Mouse (Mus musculus) hindbrain, postnatal 0 days (tissue): ENCODE measurements at regions not wholly inside any gene's neighbourhood (a gene's known extent, or its start where the extent isn't known, plus 50 kb on each side); places are given as distances from the start of the nearest gene placed in this dataset.

Source experiments
- ATAC-seq: fragments of 200-750 bp; cut with Nextera tagmentation; 2 replicates; pipeline ENCODE4 v1.8.0; 2017; ENCODE audit warnings: mild to moderate bottlenecking, moderate TSS enrichment, moderate library complexity
- DNase-seq: peaks from one replicate; pipeline ENCODE4 v3.0.0-alpha.2; 2015; ENCODE audit warnings: low spot score
- H3K27ac ChIP-seq: fragments of 300-500 bp; sonication (generic); 2 replicates; pipeline ENCODE4 v1.5.1; 2014; ENCODE audit warnings: mild to moderate bottlenecking
- H3K27me3 ChIP-seq: fragments of 300-500 bp; sonication (generic); 2 replicates; pipeline ENCODE4 v1.6.1; 2014; ENCODE audit warnings: low read length, mixed read lengths; ENCODE audit not compliant: insufficient read depth
- H3K36me3 ChIP-seq: fragments of 300-500 bp; sonication (generic); 2 replicates; pipeline ENCODE4 v1.6.1; 2014; ENCODE audit warnings: low read length, mixed read lengths; ENCODE audit not compliant: insufficient read depth
- H3K4me1 ChIP-seq: fragments of 300-500 bp; sonication (generic); 2 replicates; pipeline ENCODE4 v1.6.1; 2014; ENCODE audit warnings: antibody characterized with exemption, low read length, mixed read lengths; ENCODE audit not compliant: insufficient read depth
- H3K4me2 ChIP-seq: fragments of 300-500 bp; sonication (generic); 2 replicates; pipeline ENCODE4 v1.6.1; 2014; ENCODE audit warnings: low read depth, mild to moderate bottlenecking, low read length, moderate library complexity, mixed read lengths
- H3K4me3 ChIP-seq: fragments of 300-500 bp; sonication (generic); 2 replicates; pipeline ENCODE4 v1.5.1; 2014; ENCODE audit warnings: low read length
- H3K9ac ChIP-seq: fragments of 300-500 bp; sonication (generic); replicated peaks from 2 replicates; pipeline ENCODE4 v1.6.1; 2014; ENCODE audit warnings: mild to moderate bottlenecking, low read length, moderate library complexity, mixed read lengths
- H3K9me3 ChIP-seq: fragments of 300-500 bp; sonication (generic); 2 replicates; pipeline ENCODE4 v1.6.1; 2016; ENCODE audit warnings: low read length, mixed read lengths
- CTCF ChIP-seq: IDR thresholded peaks from 2 replicates; pipeline ENCODE4 v1.5.1; 2016; ENCODE audit warnings: antibody characterized with exemption, control low read depth, low read depth
- WGBS: fragments of 180-500 bp; shearing (Covaris S2); extraction: QIAGEN DNeasy Blood & Tissue Kit; methylation state at CpG from one replicate; pipeline ENCODE4 v1.1.7; 2014; 5-methylcytosine and 5-hydroxymethylcytosine counted together

DNA sequence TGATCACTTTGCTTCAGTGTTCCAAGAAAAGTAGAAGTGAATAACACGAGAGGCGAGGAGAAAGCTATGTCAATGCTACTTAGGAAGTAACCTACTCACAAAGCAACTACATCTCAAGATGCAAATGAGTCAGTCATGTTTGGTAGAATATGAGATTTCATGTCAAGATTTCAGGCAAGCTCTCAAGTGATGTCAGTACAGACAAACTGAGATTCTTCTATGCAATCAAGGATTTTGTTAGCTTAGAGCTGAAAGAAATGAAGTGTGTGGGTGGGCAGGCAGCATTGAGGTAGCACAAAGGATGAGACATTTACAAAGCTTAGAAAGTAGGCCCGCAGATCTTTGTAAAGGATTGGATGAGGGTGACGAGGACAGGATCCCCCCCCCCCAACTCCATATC is 480.0 kb upstream of the Syt1 start:
- no peak overlapping the region for H3K9ac ChIP-seq
- no peaks in the 10 kb centered on the region for H3K9me3 ChIP-seq
- H3K27me3 ChIP-seq = no peaks in the 10 kb centered on the region
- ATAC-seq (no peak), DNase-seq (no peak)
- WGBS = 80% methylated on average over 4 of the region's 4 CpGs
- no peaks in the 10 kb centered on the region for H3K4me1 ChIP-seq
- no peak overlapping the region for H3K27ac ChIP-seq
- H3K36me3 ChIP-seq = no peaks in the 10 kb centered on the region
- no peak overlapping the region for H3K4me2 ChIP-seq
- TF ChIP-seq CTCF = no peak
- no peak overlapping the region for H3K4me3 ChIP-seq

DNA sequence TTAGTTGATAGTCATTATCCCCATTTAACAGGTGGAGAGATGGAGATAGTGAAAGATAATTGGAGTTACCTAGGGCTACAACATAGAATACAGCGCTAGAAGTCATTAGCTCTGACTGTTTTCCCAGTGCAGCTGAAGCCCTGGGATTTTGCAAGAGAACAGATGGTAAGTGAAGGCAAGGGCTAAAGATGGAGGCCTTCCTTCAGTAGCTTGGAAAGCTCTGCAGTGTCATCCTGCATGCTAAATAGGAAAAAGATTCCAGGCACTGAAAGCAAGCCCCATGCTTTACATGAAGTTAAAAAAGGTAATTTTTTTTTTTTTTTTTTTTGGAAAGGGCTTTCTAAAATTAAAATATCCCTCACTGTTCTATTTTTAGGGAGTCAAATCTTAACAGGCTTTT is 477.2 kb upstream of the Syt1 start:
- no peak overlapping the region for H3K27ac ChIP-seq
- DNase-seq = no peak

DNA sequence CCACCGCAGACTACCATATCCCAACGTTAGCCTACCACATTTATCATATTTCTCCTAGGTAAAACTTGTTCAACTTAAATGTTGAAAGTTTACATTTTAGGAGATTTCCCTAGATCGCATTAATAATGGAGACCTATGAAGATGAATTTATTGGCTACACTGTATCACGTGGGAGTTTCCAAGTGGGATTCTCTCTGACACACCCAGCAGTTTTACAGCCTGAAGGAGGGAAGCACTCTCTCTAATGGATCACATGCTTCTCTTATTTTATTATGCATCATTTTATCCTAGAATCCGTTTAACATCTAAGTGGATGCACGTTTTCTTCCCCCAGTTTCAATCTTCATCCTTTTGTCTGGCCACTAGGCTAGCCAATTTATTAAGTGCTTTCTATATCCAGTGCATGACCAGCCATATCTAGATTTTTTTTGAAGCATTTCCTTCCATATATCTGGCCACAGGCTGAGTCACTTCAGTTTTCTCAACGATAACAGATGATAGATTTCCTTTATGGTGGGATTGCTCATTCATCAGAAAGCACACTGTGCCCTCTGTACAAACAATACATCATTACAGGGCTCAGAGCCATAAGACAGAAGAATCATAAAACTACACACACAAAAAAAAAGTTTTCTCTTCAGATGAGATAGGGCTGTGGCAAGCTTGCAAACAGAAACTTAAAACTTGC is 476.3 kb upstream of the Syt1 start:
- Histone ChIP-seq H3K36me3 (no peaks in the 10 kb centered on the region), H3K27ac (no peak overlapping the region), H3K9me3 (no peaks in the 10 kb centered on the region), H3K27me3 (no peaks in the 10 kb centered on the region), H3K4me1 (no peaks in the 10 kb centered on the region), H3K4me3 (no peak overlapping the region), H3K4me2 (no peak overlapping the region), H3K9ac (no peak overlapping the region)
- no peak for TF ChIP-seq CTCF
- ATAC-seq (no peak), DNase-seq (no peak)
- WGBS = 86% methylated on average over 7 of the region's 7 CpGs

More for the DNA sequence above, 477.2 kb upstream of the Syt1 start:
- ATAC-seq = no peak
- Histone ChIP-seq H3K4me3 (no peak overlapping the region), H3K4me2 (no peak overlapping the region), H3K9ac (no peak overlapping the region), H3K9me3 (no peaks in the 10 kb centered on the region), H3K4me1 (no peaks in the 10 kb centered on the region), H3K27me3 (no peaks in the 10 kb centered on the region), H3K36me3 (no peaks in the 10 kb centered on the region)
- TF ChIP-seq CTCF = no peak
- 67% methylated on average over 1 of the region's 1 CpGs for WGBS

DNA sequence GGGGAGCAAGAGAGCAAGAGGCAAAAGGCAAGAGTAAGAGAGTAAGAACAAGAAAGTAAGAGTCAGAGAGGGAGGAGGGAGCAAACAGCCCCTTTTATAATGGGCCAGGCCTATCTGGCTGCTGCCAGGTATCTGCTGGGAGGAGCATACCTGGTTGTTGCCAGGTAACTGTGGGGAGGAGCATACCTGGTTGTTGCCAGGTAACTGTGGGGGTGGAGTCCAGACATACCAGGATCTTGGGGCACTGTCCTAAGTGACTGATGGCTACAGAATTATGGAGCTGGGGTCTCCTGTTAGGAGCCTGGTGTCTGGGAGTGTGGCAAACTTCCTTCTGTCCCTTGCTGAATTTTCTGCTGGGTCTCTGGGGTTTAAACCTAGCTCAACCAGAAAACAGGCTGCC is 469.8 kb upstream of the Syt1 start:
- ATAC-seq (no peak), DNase-seq (no peak)
- no peaks in the 10 kb centered on the region for H3K36me3 ChIP-seq
- H3K4me1 ChIP-seq = no peaks in the 10 kb centered on the region
- no peak overlapping the region for H3K4me3 ChIP-seq
- H3K9me3 ChIP-seq = no peaks in the 10 kb centered on the region
- no peaks in the 10 kb centered on the region for H3K27me3 ChIP-seq
- H3K9ac ChIP-seq = no peak overlapping the region
- H3K27ac ChIP-seq = no peak overlapping the region
- no peak overlapping the region for H3K4me2 ChIP-seq
- TF ChIP-seq CTCF = no peak

DNA sequence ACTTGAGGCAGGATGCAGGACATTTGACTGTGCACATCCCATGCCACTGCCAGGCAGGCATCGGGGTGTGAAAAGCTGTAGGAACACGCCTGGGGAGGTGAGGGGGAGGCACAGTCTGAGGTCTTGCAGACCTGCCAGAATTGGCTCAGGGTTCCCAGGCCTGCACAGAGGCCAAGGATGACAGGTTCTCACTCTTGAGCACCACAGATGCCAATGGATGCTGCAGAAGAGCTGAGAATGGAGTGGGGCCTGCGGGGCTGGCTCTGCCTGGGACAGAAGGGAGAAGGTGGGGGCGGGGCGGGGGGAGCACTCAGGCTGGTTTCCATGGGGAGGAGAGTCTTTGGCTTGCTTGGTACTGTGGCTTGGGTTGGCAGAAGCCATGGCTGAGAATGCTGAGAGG is 469.2 kb upstream of the Syt1 start:
- no peak for DNase-seq
- 65% methylated on average over 5 of the region's 5 CpGs for WGBS
- H3K36me3 ChIP-seq = no peaks in the 10 kb centered on the region
- H3K9ac ChIP-seq = no peak overlapping the region
- no peaks in the 10 kb centered on the region for H3K9me3 ChIP-seq
- H3K4me2 ChIP-seq = no peak overlapping the region
- TF ChIP-seq CTCF = no peak
- H3K4me3 ChIP-seq = no peak overlapping the region
- H3K4me1 ChIP-seq = no peaks in the 10 kb centered on the region
- no peak overlapping the region for H3K27ac ChIP-seq
- no peak for ATAC-seq
- no peaks in the 10 kb centered on the region for H3K27me3 ChIP-seq

DNA sequence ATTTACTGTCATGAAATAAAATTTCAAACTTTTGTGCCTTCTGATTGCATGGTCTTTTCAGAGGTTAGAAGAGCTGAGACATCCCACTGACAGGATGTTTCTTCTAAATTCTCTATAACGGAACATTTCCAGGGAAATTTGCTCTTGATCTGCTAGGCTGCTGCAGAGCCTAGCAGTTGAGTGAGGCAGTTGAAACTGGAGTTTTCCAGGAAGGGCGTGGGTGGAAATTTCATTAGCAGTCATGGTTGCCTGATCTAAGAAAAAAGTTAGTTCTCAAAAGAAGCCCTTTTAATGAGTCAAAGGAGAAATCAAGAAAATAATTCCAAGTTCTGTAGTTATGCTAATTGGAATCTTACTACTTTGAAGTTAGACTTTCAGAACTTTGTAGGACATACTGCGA is 455.7 kb upstream of the Syt1 start:
- H3K4me3 ChIP-seq = no peak overlapping the region
- H3K27ac ChIP-seq = no peak overlapping the region
- TF ChIP-seq CTCF = no peak
- H3K9me3 ChIP-seq = no peaks in the 10 kb centered on the region
- H3K9ac ChIP-seq = no peak overlapping the region
- H3K4me2 ChIP-seq = no peak overlapping the region
- ATAC-seq = no peak
- 86% methylated on average over 3 of the region's 3 CpGs for WGBS
- H3K36me3 ChIP-seq = no peaks in the 10 kb centered on the region
- DNase-seq = no peak
- H3K27me3 ChIP-seq = no peaks in the 10 kb centered on the region
- no peaks in the 10 kb centered on the region for H3K4me1 ChIP-seq

DNA sequence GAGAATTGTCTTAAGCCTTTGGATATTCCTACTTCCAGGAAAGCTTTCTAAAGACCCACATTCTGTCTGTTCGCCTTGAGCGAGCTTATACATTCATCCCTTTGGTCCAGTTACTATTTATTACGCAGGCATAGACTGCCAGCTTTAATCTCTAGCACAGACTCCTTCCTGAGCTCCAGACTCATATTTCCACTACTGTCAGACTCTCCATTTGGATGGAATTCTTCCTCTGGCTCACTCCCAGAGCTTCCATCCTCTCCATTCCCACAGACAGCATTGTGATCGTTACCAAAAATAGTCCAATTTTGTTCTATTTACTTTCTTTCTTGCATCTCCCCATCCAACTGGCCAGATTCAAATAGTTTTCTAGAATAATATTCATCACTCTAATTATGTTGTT is 420.3 kb upstream of the Syt1 start:
- no peaks in the 10 kb centered on the region for H3K27me3 ChIP-seq
- H3K36me3 ChIP-seq = no peaks in the 10 kb centered on the region
- H3K4me3 ChIP-seq = no peak overlapping the region
- H3K4me1 ChIP-seq = no peaks in the 10 kb centered on the region
- H3K9ac ChIP-seq = no peak overlapping the region
- DNase-seq = no peak
- no peak for TF ChIP-seq CTCF
- no peaks in the 10 kb centered on the region for H3K9me3 ChIP-seq
- no peak overlapping the region for H3K27ac ChIP-seq
- no peak overlapping the region for H3K4me2 ChIP-seq
- 90% methylated on average over 4 of the region's 4 CpGs for WGBS
- no peak for ATAC-seq
